Mouse (Mus musculus) stomach, embryonic 14.5 days (tissue): ENCODE results near the gene Ky. TPM values are rescaled to one million over a fixed set of nuclear protein-coding genes. Genes with fewer than 3 reads are reported as not detected.

Experiments used
- ATAC-seq: fragments of 200-750 bp; cut with Nextera tagmentation; 2 replicates; pipeline ENCODE4 v1.8.0; 2017; ENCODE audit warnings: low read depth, moderate TSS enrichment; ENCODE audit not compliant: insufficient number of reproducible peaks, insufficient read depth, low FRiP score
- H3K27ac ChIP-seq: fragments of 300-500 bp; sonication (generic); 2 replicates; pipeline ENCODE4 v1.5.1; 2014; ENCODE audit warnings: mild to moderate bottlenecking, low read length, moderate library complexity, mixed read lengths
- H3K27me3 ChIP-seq: fragments of 300-500 bp; sonication (generic); 2 replicates; pipeline ENCODE4 v1.6.1; 2014; ENCODE audit warnings: low read length, control low read depth, mixed read lengths; ENCODE audit not compliant: control insufficient read depth, insufficient read depth
- H3K36me3 ChIP-seq: fragments of 300-500 bp; sonication (generic); 2 replicates; pipeline ENCODE4 v1.6.1; 2014; ENCODE audit warnings: mild to moderate bottlenecking, control low read depth, low read length, moderate library complexity, mixed read lengths; ENCODE audit not compliant: control insufficient read depth, insufficient read depth
- H3K4me1 ChIP-seq: fragments of 300-500 bp; sonication (generic); 2 replicates; pipeline ENCODE4 v1.6.1; 2014; ENCODE audit warnings: low read length, control low read depth, mixed read lengths; ENCODE audit not compliant: control insufficient read depth, insufficient read depth
- H3K4me2 ChIP-seq: fragments of 300-500 bp; sonication (generic); replicated peaks from 2 replicates; pipeline ENCODE4 v1.6.1; 2014; ENCODE audit warnings: low read depth, low read length, control low read depth
- H3K4me3 ChIP-seq: fragments of 300-500 bp; sonication (generic); 2 replicates; pipeline ENCODE4 v1.5.1; 2014; ENCODE audit warnings: low read depth, low read length, control low read depth
- H3K9ac ChIP-seq: fragments of 300-500 bp; sonication (generic); replicated peaks from 2 replicates; pipeline ENCODE4 v1.6.1; 2014; ENCODE audit warnings: low read depth, mild to moderate bottlenecking, control low read depth, low read length, moderate library complexity, mixed read lengths
- H3K9me3 ChIP-seq: fragments of 300-500 bp; sonication (generic); 2 replicates; pipeline ENCODE4 v1.6.1; 2016; ENCODE audit warnings: low read depth, low read length, control low read depth; ENCODE audit not compliant: control insufficient read depth
- WGBS: fragments of 180-500 bp; shearing (Covaris S2); extraction: QIAGEN DNeasy Blood & Tissue Kit; methylation state at CpG from one replicate; pipeline ENCODE4 v1.1.7; 2014; 5-methylcytosine and 5-hydroxymethylcytosine counted together
- polyA plus RNA-seq: library from polyadenylated mRNA; unstranded; fragments of >200 nt; fragmentation: Nextera tagmentation; extraction: Ambion mirVana; gene quantifications from 2 replicates; pipeline ENCODE4 v1.2.1, GENCODE M21; 2014

Ky gene
- polyA plus RNA-seq, 1 experiment from 2014 or later: 0.06 TPM

DNA sequence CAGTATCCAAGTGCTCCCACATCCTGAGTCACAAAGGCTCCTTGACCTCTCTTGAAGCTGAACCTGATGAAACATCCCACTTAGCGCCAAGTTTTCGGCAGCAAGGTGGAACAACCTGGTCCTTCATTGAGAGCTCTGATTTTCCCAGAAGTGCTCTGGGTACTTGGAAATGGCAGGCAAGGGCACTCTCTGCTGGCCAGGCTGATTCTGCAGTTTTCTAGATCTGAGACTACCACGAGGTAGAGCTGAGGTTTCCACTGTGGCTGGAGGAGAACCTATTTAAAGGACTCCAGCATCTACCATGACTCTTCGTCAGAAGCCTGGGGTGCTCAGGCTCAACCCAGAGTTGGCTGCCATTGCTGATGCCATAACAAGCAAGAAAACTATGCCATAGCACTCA is 8.0 kb downstream of the Ky start:
- no peaks in the 10 kb centered on the region for H3K9me3 ChIP-seq
- 82% methylated on average over 4 of the region's 4 CpGs for WGBS
- H3K4me1 ChIP-seq: no peaks in the 10 kb centered on the region
- H3K4me3 ChIP-seq: no peak overlapping the region
- H3K36me3 ChIP-seq: no peaks in the 10 kb centered on the region
- H3K27ac ChIP-seq: no peak overlapping the region
- no peak overlapping the region for H3K9ac ChIP-seq
- no peaks in the 10 kb centered on the region for H3K27me3 ChIP-seq
- no peak overlapping the region for H3K4me2 ChIP-seq
- no peak for ATAC-seq

DNA sequence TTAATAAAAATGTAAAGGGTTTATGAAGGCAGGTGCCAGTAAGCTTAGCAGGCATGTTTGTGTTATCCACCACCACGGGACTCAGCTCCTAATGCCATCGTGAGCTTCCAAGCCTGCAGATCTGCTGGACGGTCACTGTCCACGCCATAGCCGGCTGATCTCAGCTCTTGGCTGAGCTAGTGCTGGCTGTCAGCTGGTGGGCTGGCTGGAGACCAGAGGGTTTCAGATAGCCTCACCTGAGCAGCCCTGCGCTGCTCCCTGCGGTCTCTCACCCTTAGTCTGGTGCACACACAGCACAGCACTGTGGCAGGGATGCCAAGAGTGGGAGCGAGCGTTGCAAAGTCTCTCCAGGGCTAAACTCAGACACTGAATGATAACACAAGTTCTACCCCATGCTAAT is 12.9 kb downstream of the Ky start:
- Histone ChIP-seq H3K4me1 (no peaks in the 10 kb centered on the region), H3K9ac (no peak overlapping the region), H3K9me3 (no peaks in the 10 kb centered on the region), H3K4me2 (no peak overlapping the region), H3K4me3 (no peak overlapping the region), H3K27me3 (no peaks in the 10 kb centered on the region), H3K36me3 (no peaks in the 10 kb centered on the region), H3K27ac (no peak overlapping the region)
- 84% methylated on average over 9 of the region's 9 CpGs for WGBS
- no peak for ATAC-seq

DNA sequence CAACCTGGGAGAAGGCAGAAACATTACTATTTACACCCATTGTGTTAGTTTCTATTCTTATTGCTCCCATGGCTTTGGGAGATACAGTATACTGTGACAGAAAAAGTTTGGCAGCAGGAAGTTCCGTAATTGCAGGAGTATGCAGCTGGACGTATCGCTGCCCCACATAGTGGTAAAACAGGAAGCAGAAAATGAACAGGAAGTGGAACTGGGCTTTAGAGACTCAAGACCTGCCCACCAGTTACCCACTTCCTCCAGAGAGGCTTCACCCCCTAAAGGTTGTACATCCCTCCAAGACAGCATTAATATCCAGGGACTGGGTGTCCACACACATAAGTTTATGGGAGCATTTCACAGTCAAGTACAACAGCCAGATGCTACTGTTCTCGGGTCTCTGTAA is 15.8 kb downstream of the Ky start:
- Histone ChIP-seq H3K36me3 (no peaks in the 10 kb centered on the region), H3K4me1 (no peaks in the 10 kb centered on the region), H3K9ac (no peak overlapping the region), H3K27ac (no peak overlapping the region), H3K4me3 (no peak overlapping the region), H3K4me2 (no peak overlapping the region), H3K9me3 (no peaks in the 10 kb centered on the region), H3K27me3 (no peaks in the 10 kb centered on the region)
- ATAC-seq: no peak
- 74% methylated on average over 4 of the region's 4 CpGs for WGBS

DNA sequence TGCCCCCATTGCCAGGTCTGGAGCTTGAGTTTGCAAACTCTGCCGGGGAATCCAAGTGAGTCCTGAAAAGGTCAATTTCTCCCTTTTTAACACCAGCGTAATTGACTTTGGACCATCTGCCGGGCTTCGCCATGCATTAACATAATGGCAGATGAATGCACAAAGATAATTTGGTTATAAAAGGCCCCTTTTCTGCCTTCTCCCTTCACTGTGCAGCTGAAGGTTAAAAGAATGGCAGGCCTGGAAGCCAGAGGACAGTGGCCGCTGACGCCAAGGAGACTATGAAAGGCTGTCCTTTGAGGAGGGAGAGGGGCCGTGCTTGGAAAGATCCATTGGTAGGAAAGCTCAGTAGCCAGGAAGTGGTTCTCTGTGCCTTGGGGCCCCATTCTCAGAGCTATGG is 22.6 kb downstream of the Ky start:
- Histone ChIP-seq H3K9me3 (no peaks in the 10 kb centered on the region), H3K9ac (no peak overlapping the region), H3K4me1 (no peaks in the 10 kb centered on the region), H3K4me3 (no peak overlapping the region), H3K4me2 (no peak overlapping the region), H3K36me3 (no peaks in the 10 kb centered on the region), H3K27me3 (no peaks in the 10 kb centered on the region), H3K27ac (no peak overlapping the region)
- no peak for ATAC-seq
- WGBS: 91% methylated on average over 7 of the region's 7 CpGs

DNA sequence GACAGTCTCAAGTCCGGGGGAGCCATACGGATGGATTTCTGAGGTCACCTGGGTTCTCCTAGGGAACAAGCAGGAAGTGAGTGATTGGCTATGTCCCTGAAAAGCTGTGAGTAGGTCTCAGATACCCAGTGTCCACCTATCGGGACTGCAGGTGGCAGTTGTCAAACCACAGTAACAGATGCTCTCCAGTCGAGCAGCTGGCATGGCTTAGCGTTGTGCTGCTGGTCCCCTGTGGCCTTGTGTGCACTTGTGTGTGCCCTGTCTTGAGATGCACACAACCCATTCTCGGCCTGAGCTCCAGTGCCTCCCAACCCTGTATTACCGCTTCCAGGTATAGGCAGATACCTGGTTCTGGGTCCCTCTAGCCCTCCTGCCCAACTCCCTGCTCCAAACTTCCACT is 23.0 kb downstream of the Ky start:
- Histone ChIP-seq H3K4me2 (no peak overlapping the region), H3K4me1 (no peaks in the 10 kb centered on the region), H3K9ac (no peak overlapping the region), H3K36me3 (no peaks in the 10 kb centered on the region), H3K27ac (no peak overlapping the region), H3K4me3 (no peak overlapping the region), H3K27me3 (no peaks in the 10 kb centered on the region), H3K9me3 (no peaks in the 10 kb centered on the region)
- 75% methylated on average over 7 of the region's 7 CpGs for WGBS
- ATAC-seq: no peak

DNA sequence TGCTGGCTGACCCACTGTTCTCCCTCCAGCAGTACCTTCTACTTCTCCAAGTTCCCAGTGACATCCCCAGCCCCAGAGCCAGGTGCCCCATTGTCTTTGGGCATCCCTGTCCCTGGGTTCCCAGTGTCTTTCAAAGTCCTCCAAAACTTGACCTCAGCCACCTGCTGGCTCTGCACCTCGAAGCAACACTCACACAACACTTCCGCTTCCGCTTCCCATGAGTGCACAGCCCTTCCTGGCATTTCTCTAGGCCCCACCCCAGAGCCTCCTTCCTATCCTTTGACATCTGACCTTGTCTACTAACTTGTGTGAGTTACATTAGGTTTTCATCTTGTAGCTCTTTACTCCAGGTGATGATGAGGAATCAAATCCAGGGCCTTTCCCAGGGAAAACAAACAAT is 23.5 kb downstream of the Ky start:
- H3K9me3 ChIP-seq: no peaks in the 10 kb centered on the region
- 68% methylated on average over 3 of the region's 3 CpGs for WGBS
- H3K9ac ChIP-seq: no peak overlapping the region
- no peaks in the 10 kb centered on the region for H3K27me3 ChIP-seq
- no peaks in the 10 kb centered on the region for H3K36me3 ChIP-seq
- ATAC-seq: no peak
- H3K4me1 ChIP-seq: no peaks in the 10 kb centered on the region
- no peak overlapping the region for H3K4me2 ChIP-seq
- H3K27ac ChIP-seq: no peak overlapping the region
- H3K4me3 ChIP-seq: no peak overlapping the region

DNA sequence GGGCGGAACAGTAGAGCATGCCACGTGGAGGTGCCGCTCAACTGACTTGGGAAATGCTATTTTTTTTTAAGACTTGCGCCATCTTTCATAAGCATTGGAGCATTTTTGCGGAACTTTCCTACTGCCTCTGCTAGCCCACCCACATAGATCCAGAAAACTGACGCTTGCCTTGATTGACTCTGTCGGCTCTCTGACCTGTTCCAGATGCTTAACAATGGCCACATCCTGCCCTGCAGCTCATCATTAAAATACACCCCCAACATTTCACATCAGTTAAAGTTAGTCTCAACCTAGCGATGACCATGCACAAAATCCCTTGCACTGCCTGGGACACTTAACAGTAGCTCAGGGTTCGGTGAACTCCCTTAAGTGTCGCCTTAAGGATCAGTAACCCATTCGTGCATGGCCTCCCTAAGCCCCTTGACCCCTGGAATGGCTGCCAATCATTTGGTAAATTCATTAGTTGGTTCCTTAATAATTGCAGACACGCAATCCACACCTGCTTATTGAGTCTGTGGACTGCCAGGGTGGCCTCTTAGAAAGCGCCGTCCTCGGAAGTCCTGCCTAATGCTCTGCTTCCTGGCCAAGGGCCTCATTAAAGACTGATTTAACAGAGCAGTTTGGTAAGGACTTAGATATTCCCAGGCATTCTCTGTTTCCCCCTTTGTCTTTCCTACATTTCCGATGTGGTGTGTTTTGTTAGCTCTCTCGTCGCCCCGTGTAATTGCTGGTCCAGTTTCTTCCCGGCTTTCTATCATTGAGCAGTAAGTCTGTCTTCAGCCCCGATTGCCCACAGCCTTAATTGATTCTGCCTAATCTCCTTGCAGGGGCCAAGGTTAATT is 25.7 kb downstream of the Ky start:
- H3K4me2 ChIP-seq: no peak overlapping the region
- no peak overlapping the region for H3K4me3 ChIP-seq
- H3K9me3 ChIP-seq: no peaks in the 10 kb centered on the region
- H3K9ac ChIP-seq: no peak overlapping the region
- no peaks in the 10 kb centered on the region for H3K4me1 ChIP-seq
- no peaks in the 10 kb centered on the region for H3K36me3 ChIP-seq
- no peaks in the 10 kb centered on the region for H3K27me3 ChIP-seq
- no peak for ATAC-seq
- H3K27ac ChIP-seq: no peak overlapping the region
- WGBS: 68% methylated on average over 21 of the region's 21 CpGs

DNA sequence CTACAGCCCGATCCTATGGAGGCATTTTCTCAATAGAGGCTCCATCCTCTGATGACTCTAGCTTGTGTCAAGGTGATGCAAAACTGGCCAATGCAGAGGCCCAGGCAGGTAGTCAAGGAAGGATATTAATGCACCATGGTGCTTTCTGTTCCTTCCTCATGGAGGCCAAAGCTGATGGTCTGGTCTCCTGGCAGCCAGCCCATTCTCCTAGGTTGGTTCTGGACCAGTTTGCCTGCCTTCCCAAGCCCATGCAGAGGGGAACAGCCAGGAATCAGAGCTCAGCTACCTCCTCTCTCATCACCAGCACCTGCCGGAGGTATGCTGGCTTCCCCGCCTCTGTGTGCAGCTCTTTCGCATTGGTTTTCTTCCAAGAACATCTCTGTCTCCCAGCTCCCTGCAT is 31.4 kb downstream of the Ky start:
- Histone ChIP-seq H3K27ac (no peak overlapping the region), H3K4me3 (no peak overlapping the region), H3K4me1 (no peaks in the 10 kb centered on the region), H3K27me3 (no peaks in the 10 kb centered on the region), H3K9ac (no peak overlapping the region), H3K9me3 (no peaks in the 10 kb centered on the region), H3K36me3 (no peaks in the 10 kb centered on the region), H3K4me2 (no peak overlapping the region)
- WGBS: 87% methylated on average over 4 of the region's 4 CpGs
- ATAC-seq: no peak

DNA sequence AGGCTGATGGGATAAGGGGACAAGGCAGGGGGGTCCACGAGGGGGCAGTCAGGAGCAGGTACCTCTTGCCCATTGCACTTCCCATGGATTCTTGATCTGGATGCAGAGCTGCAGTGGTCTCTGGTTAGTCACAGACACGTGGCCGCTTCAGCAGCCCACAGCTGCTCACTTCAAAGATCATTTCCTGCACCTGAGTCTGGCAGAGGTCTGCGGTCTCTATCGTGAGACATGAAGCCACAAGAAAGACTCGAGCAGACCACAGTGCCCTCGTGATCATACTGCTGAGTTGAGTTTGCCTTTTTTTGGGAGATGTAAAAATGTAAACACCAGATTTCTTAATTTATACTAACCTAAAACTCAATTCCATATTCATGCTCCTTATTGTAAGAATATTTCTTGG is 34.1 kb downstream of the Ky start:
- Histone ChIP-seq H3K4me3 (no peak overlapping the region), H3K27ac (no peak overlapping the region), H3K36me3 (no peaks in the 10 kb centered on the region), H3K9ac (no peak overlapping the region), H3K4me1 (no peaks in the 10 kb centered on the region), H3K9me3 (no peaks in the 10 kb centered on the region), H3K4me2 (no peak overlapping the region), H3K27me3 (no peaks in the 10 kb centered on the region)
- ATAC-seq: no peak
- WGBS: 50% methylated on average over 7 of the region's 7 CpGs
